Mouse (Mus musculus): ENCODE data around the gene Chpf. TPM values are rescaled to one million over a fixed set of nuclear protein-coding genes. Genes with fewer than 3 reads are reported as not detected.

The Chpf gene
- polyA plus RNA-seq, 1 experiment = 92.6 TPM

GRCm38 (mm10) chr1:75442171-75442570 is 36.9 kb downstream of the Chpf start:
- H3K27ac ChIP-seq (ENCODE audit: insufficient read depth, low read length) = peak overlapping the region; percentile 98
- H3K4me3 ChIP-seq (replicated peaks; ENCODE audit: insufficient read depth, low read depth, low read length) = no peak overlapping the region
- DNase-seq = peak; percentile 73 to 74
- TF ChIP-seq CTCF (IDR thresholded peaks at IDR 0.05; ENCODE audit: borderline replicate concordance, insufficient read depth, low read depth, low read length) = no peak
- TF ChIP-seq POLR2A (IDR thresholded peaks at IDR 0.05; ENCODE audit: borderline replicate concordance, insufficient read depth, low read length) = no peak
- 31% methylated on average over 9 of the region's 9 CpGs for WGBS
- H3K27me3 ChIP-seq (ENCODE audit: control insufficient read depth, insufficient read depth, low read length) = no peaks in the 10 kb centered on the region
- H3K4me1 ChIP-seq (ENCODE audit: control insufficient read depth, insufficient read depth, low read length) = peaks cover 71% of the 10 kb centered on the region

GRCm38 (mm10) chr1:75441471-75441996 is 37.6 kb downstream of the Chpf start:
- 56% methylated on average over 15 of the region's 15 CpGs for WGBS
- Histone ChIP-seq H3K4me3 (replicated peaks; ENCODE audit: insufficient read depth, low read depth, low read length) (no peak overlapping the region), H3K27me3 (ENCODE audit: control insufficient read depth, insufficient read depth, low read length) (no peaks in the 10 kb centered on the region), H3K27ac (ENCODE audit: insufficient read depth, low read length) (peak overlapping the region; percentile 98), H3K4me1 (ENCODE audit: control insufficient read depth, insufficient read depth, low read length) (peaks cover 72% of the 10 kb centered on the region)
- no peak for TF ChIP-seq CTCF (IDR thresholded peaks at IDR 0.05; ENCODE audit: borderline replicate concordance, insufficient read depth, low read depth, low read length)
- TF ChIP-seq POLR2A (IDR thresholded peaks at IDR 0.05; ENCODE audit: borderline replicate concordance, insufficient read depth, low read length) = no peak
- DNase-seq = no peak

- H3K4me1 ChIP-seq (ENCODE audit: control insufficient read depth, insufficient read depth, low read length) = peaks cover 67% of the 10 kb centered on the region
- 20% methylated on average over 7 of the region's 7 CpGs for WGBS
These were observed 38.4 kb downstream of the Chpf start for GRCm38 (mm10) chr1:75440661-75441060.

GRCm38 (mm10) chr1:75438782-75439181 is 40.3 kb downstream of the Chpf start:
- Histone ChIP-seq H3K27ac (ENCODE audit: insufficient read depth, low read length) (no peak overlapping the region), H3K4me1 (ENCODE audit: control insufficient read depth, insufficient read depth, low read length) (peaks cover 49% of the 10 kb centered on the region), H3K27me3 (ENCODE audit: control insufficient read depth, insufficient read depth, low read length) (no peaks in the 10 kb centered on the region), H3K4me3 (replicated peaks; ENCODE audit: insufficient read depth, low read depth, low read length) (no peak overlapping the region)
- no peak for TF ChIP-seq POLR2A (IDR thresholded peaks at IDR 0.05; ENCODE audit: borderline replicate concordance, insufficient read depth, low read length)
- no peak for TF ChIP-seq CTCF (IDR thresholded peaks at IDR 0.05; ENCODE audit: borderline replicate concordance, insufficient read depth, low read depth, low read length)
- WGBS = 83% methylated on average over 8 of the region's 9 CpGs
- no peak for DNase-seq

More at GRCm38 (mm10) chr1:75440661-75441060, 38.4 kb downstream of the Chpf start:
- TF ChIP-seq CTCF (IDR thresholded peaks at IDR 0.05; ENCODE audit: borderline replicate concordance, insufficient read depth, low read depth, low read length) = no peak
- 0 out of 2 replicates have a peak, but pooled peaks have one; percentile 19 for TF ChIP-seq POLR2A (IDR thresholded peaks at IDR 0.05; ENCODE audit: borderline replicate concordance, insufficient read depth, low read length)
- Histone ChIP-seq H3K27ac (ENCODE audit: insufficient read depth, low read length) (peak overlapping the region; percentile 98), H3K27me3 (ENCODE audit: control insufficient read depth, insufficient read depth, low read length) (no peaks in the 10 kb centered on the region), H3K4me3 (replicated peaks; ENCODE audit: insufficient read depth, low read depth, low read length) (peak overlapping the region; percentile 9)
- DNase-seq = peak; percentile 63 to 66

- no peaks in the 10 kb centered on the region for H3K27me3 ChIP-seq (ENCODE audit: control insufficient read depth, insufficient read depth, low read length)
- peak within 1 kb of the TSS; percentile 20; the same call in 1 of the 2 replicates for H3K27ac ChIP-seq (ENCODE audit: insufficient read depth, low read length)
- H3K4me3 ChIP-seq (replicated peaks; ENCODE audit: insufficient read depth, low read depth, low read length) = peak within 1 kb of the TSS; percentile 99
- TF ChIP-seq CTCF (IDR thresholded peaks at IDR 0.05; ENCODE audit: borderline replicate concordance, insufficient read depth, low read depth, low read length) = 0 out of 2 replicates have a peak, but pooled peaks have one; percentile 5
- TF ChIP-seq POLR2A (IDR thresholded peaks at IDR 0.05; ENCODE audit: borderline replicate concordance, insufficient read depth, low read length) = peak; percentile 77; the same call in 1 of the 2 replicates
- WGBS = 5% methylated on average over 28 of the region's 28 CpGs
- peak; percentile 80 to 83 for DNase-seq
- H3K4me1 ChIP-seq (ENCODE audit: control insufficient read depth, insufficient read depth, low read length) = peaks cover 24% of the 10 kb centered on the region
These were observed 43.4 kb downstream of the Chpf start, which contains the start of gene Gmppa for GRCm38 (mm10) chr1:75435475-75436328. Gmppa (plus strand) TSS chr1:75435930.

GRCm38 (mm10) chr1:75425796-75426471 is 53.2 kb downstream of the Chpf start:
- Histone ChIP-seq H3K4me1 (ENCODE audit: control insufficient read depth, insufficient read depth, low read length) (peaks cover 17% of the 10 kb centered on the region; the same call in 1 of the 2 replicates), H3K4me3 (replicated peaks; ENCODE audit: insufficient read depth, low read depth, low read length) (no peak overlapping the region), H3K27ac (ENCODE audit: insufficient read depth, low read length) (peak overlapping the region; percentile 72), H3K27me3 (ENCODE audit: control insufficient read depth, insufficient read depth, low read length) (no peaks in the 10 kb centered on the region)
- TF ChIP-seq CTCF (IDR thresholded peaks at IDR 0.05; ENCODE audit: borderline replicate concordance, insufficient read depth, low read depth, low read length) (peak; percentile 72), POLR2A (IDR thresholded peaks at IDR 0.05; ENCODE audit: borderline replicate concordance, insufficient read depth, low read length) (no peak)
- WGBS = 16% methylated on average over 10 of the region's 10 CpGs
- peak; percentile 69 to 76 for DNase-seq

Other genes with a start within 250 kb of the Chpf start
- gene A630095N17Rik, start 247.2 kb downstream of the Chpf start, polyA plus RNA-seq (2012; rRNA removed) = not detected in 2 replicates
- 139 and 153 TPM in 2 replicates for gene Dnajb2, start 242.9 kb downstream of the Chpf start, polyA plus RNA-seq (2012; rRNA removed)
- gene Ptprn, start 214.8 kb downstream of the Chpf start, polyA plus RNA-seq (2012; rRNA removed) = 172 and 180 TPM in 2 replicates
- 226 and 275 TPM in 2 replicates for gene Resp18, start 200.9 kb downstream of the Chpf start, polyA plus RNA-seq (2012; rRNA removed)
- gene Dnpep, start 161.3 kb downstream of the Chpf start, polyA plus RNA-seq (2012; rRNA removed) = 87.0 and 87.1 TPM in 2 replicates
- 2.0 and 2.1 TPM in 2 replicates for gene Des, start 119.0 kb downstream of the Chpf start, polyA plus RNA-seq (2012; rRNA removed)
- gene Speg, start 104.0 kb downstream of the Chpf start, polyA plus RNA-seq (2012; rRNA removed) = 122 and 143 TPM in 2 replicates
- gene Gmppa, start 43.4 kb downstream of the Chpf start, polyA plus RNA-seq (2012; rRNA removed) = 155 and 187 TPM in 2 replicates
- gene Asic4, start 28.9 kb downstream of the Chpf start, polyA plus RNA-seq (2012; rRNA removed) = 2.1 and 2.8 TPM in 2 replicates
- 41.3 and 46.6 TPM in 2 replicates for gene Tmem198, start 225 bp upstream of the Chpf start, polyA plus RNA-seq (2012; rRNA removed)
- 41.1 and 44.0 TPM in 2 replicates for gene Obsl1, start 27.1 kb upstream of the Chpf start, polyA plus RNA-seq (2012; rRNA removed)
- gene Inha, start 27.8 kb upstream of the Chpf start, polyA plus RNA-seq (2012; rRNA removed) = 64.7 and 68.6 TPM in 2 replicates
- 29.3 and 29.8 TPM in 2 replicates for gene Stk11ip, start 42.2 kb upstream of the Chpf start, polyA plus RNA-seq (2012; rRNA removed)
- gene Slc4a3, start 67.0 kb upstream of the Chpf start, polyA plus RNA-seq (2012; rRNA removed) = 99.5 and 99.6 TPM in 2 replicates